Mouse (Mus musculus) C2C12 (cell line): ENCODE data around the gene Gm20388. TPM values are rescaled to one million over a fixed set of nuclear protein-coding genes. Genes with fewer than 3 reads are reported as not detected.

Source experiments
- H3K27me3 ChIP-seq: one replicate; pipeline ENCODE4 v1.6.1; 2011; ENCODE audit not compliant: control insufficient read depth, insufficient read depth, insufficient read length
- H3K36me3 ChIP-seq: one replicate; pipeline ENCODE4 v1.6.1; 2011; ENCODE audit not compliant: control insufficient read depth, insufficient read depth
- H3K4me3 ChIP-seq: one replicate; pipeline ENCODE4 v1.5.1; 2011; ENCODE audit warnings: mild to moderate bottlenecking, control low read depth; ENCODE audit not compliant: poor library complexity, insufficient read depth, severe bottlenecking
- H3K79me2 ChIP-seq: one replicate; pipeline ENCODE4 v1.6.1; 2011; ENCODE audit not compliant: control insufficient read depth, insufficient read depth
- H3K79me3 ChIP-seq: one replicate; pipeline ENCODE4 v1.6.1; 2011; ENCODE audit warnings: low read depth, control low read depth
- H3ac ChIP-seq: one replicate; pipeline ENCODE3; 2011; ENCODE audit warnings: low read depth; ENCODE audit not compliant: control insufficient read depth, insufficient read length
- CEBPB ChIP-seq: IDR thresholded peaks from one replicate; pipeline ENCODE4 v1.6.1; 2011; ENCODE audit warnings: low read depth, mild to moderate bottlenecking, control low read depth, moderate library complexity
- CTCF ChIP-seq: IDR thresholded peaks from one replicate; pipeline ENCODE4 v1.5.1; 2011; ENCODE audit not compliant: control insufficient read depth, insufficient read depth, insufficient read length
- FOSL1 ChIP-seq: IDR thresholded peaks from one replicate; pipeline ENCODE4 v1.8.0; 2011; ENCODE audit warnings: mild to moderate bottlenecking, low read length; ENCODE audit not compliant: poor library complexity, insufficient read depth, severe bottlenecking
- MAX ChIP-seq: IDR thresholded peaks from one replicate; pipeline ENCODE4 v1.6.1; 2011; ENCODE audit warnings: mild to moderate bottlenecking, control low read depth
- MYOD1 ChIP-seq: IDR thresholded peaks from one replicate; pipeline ENCODE4 v1.6.1; 2011; ENCODE audit warnings: low read depth; ENCODE audit not compliant: control insufficient read depth, insufficient read length
- MYOG ChIP-seq: IDR thresholded peaks from one replicate; pipeline ENCODE4 v1.6.1; 2011; ENCODE audit not compliant: control insufficient read depth, insufficient read length; ENCODE audit errors: extremely low read depth
- USF1 ChIP-seq: IDR thresholded peaks from one replicate; pipeline ENCODE4 v1.6.1; 2011; ENCODE audit warnings: low read depth, mild to moderate bottlenecking, control low read depth, moderate library complexity
- polyA plus RNA-seq: library from polyadenylated mRNA; unstranded; fragments of >200 nt; fragmentation: generic; extraction: Trizol; gene quantifications from one replicate; pipeline ENCODE4 v1.2.1, GENCODE M21; 2012; ENCODE audit warnings: missing spikeins

The Gm20388 gene
- polyA plus RNA-seq, 1 experiment, result 15.0 TPM

GRCm38 (mm10) chr8:124363337-124363736, 4452.7 kb downstream of the Gm20388 start:
- Histone ChIP-seq H3ac (no peak overlapping the region), H3K4me3 (no peak overlapping the region), H3K36me3 (no peaks in the 10 kb centered on the region), H3K27me3 (peaks cover 19% of the 10 kb centered on the region), H3K79me3 (no peaks in the 10 kb centered on the region), H3K79me2 (no peaks in the 10 kb centered on the region)
- TF ChIP-seq CTCF, result no peak
- no peak for TF ChIP-seq MYOD1
- TF ChIP-seq FOSL1, result no peak
- no peak for TF ChIP-seq CEBPB
- TF ChIP-seq MYOG, result no peak
- no peak for TF ChIP-seq MAX
- no peak for TF ChIP-seq USF1

- no peak overlapping the region for H3K4me3 ChIP-seq
- H3K79me2 ChIP-seq, result no peaks in the 10 kb centered on the region
- peaks cover 4% of the 10 kb centered on the region for H3K27me3 ChIP-seq
- TF ChIP-seq CTCF (peak; percentile 78), CEBPB (no peak), FOSL1 (no peak)
- H3ac ChIP-seq, result no peak overlapping the region
- H3K36me3 ChIP-seq, result no peaks in the 10 kb centered on the region
- H3K79me3 ChIP-seq, result no peaks in the 10 kb centered on the region
Measured at GRCm38 (mm10) chr8:124368213-124368612, 4457.6 kb downstream of the Gm20388 start.

DNA sequence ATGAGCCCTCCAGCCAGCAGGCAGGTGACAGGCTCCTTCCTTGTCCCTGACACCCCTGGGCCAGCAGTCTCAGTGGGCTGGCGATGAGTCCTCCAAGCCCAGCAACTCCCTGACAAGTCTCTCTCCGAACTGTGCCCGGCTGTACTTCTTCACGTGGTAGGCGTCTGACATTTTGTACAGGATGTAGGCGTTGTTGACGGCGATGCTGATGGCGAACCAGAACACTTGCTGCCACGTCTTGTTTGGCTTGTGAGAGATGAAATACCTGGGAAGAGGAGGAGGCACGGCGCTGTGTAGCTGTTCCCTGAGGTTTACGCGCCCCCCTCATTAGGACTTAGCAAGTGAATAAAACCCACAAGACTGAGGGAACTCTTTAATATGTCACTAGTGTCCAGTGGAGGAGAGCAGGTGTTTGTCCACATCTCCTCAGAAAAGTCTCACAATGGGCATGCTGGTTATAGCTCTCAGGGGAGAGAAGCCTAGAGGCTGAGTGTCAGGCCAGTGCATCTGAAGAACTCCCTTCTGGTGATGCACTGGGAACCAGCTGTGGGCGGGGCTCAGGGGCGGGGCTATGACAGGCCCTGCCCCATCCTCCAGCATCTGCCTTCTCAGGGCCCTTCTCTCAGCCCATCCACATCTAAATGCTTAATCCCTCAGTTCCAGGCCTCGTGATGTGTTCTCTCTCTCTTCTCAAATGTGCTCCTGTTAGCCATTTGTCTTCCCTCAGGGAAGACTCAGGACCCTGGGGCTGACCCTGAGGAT, 4460.0 kb downstream of the Gm20388 start:
- TF ChIP-seq MYOG (no peak), MYOD1 (no peak), MAX (no peak), USF1 (no peak), CTCF (no peak), FOSL1 (no peak), CEBPB (no peak)
- Histone ChIP-seq H3K4me3 (no peak overlapping the region), H3K36me3 (no peaks in the 10 kb centered on the region), H3K27me3 (peaks cover 11% of the 10 kb centered on the region), H3ac (no peak overlapping the region), H3K79me2 (no peaks in the 10 kb centered on the region), H3K79me3 (no peaks in the 10 kb centered on the region)

GRCm38 (mm10) chr8:124371410-124372123, 4460.9 kb downstream of the Gm20388 start:
- H3K79me2 ChIP-seq, result no peaks in the 10 kb centered on the region
- H3K4me3 ChIP-seq, result no peak overlapping the region
- H3ac ChIP-seq, result no peak overlapping the region
- peaks cover 16% of the 10 kb centered on the region for H3K27me3 ChIP-seq
- no peaks in the 10 kb centered on the region for H3K36me3 ChIP-seq
- H3K79me3 ChIP-seq, result no peaks in the 10 kb centered on the region
- TF ChIP-seq USF1, result no peak
- TF ChIP-seq CTCF, result no peak
- TF ChIP-seq MYOD1, result no peak
- TF ChIP-seq MAX, result no peak
- no peak for TF ChIP-seq FOSL1
- TF ChIP-seq CEBPB, result no peak
- no peak for TF ChIP-seq MYOG

GRCm38 (mm10) chr8:124373753-124374152, 4463.1 kb downstream of the Gm20388 start:
- Histone ChIP-seq H3K79me3 (no peaks in the 10 kb centered on the region), H3ac (no peak overlapping the region), H3K79me2 (no peaks in the 10 kb centered on the region), H3K27me3 (peaks cover 21% of the 10 kb centered on the region), H3K36me3 (no peaks in the 10 kb centered on the region), H3K4me3 (no peak overlapping the region)
- TF ChIP-seq CEBPB (no peak), MYOD1 (no peak), USF1 (no peak), CTCF (no peak), MYOG (no peak), MAX (no peak), FOSL1 (no peak)
